In genomic region chr11:104029036-104029664, GRCm38 (mm10) we compare ENCODE assay signal across 11 mouse cellular contexts.
DNase-seq lines count a peak whose midpoint lies in the region; ATAC-seq and TF ChIP-seq lines count a peak whose summit lies in the region.
"Had no signal": no experiment of that assay in that cellular context is flagged by ENCODE, and none has a peak within 500 bp of the region (broad histone marks: within the 10 kb centered on the region; RNA-seq: fewer than 3 reads in every experiment).

No protein-coding gene starts in this region.

- no peaks in the 10 kb centered on the region for H3K36me3 ChIP-seq in midbrain, embryonic 13.5 days

- intact Hi-C loops in left cerebral cortex, postnatal 25 days (cut with DNase I) = loop anchor here (1.0 kb wide), 1 partner anchor 26 kb away; no protein-coding TSS in a partner anchor

- ATAC-seq in erythroid progenitor cell, adult 5-6 weeks (replicated peaks; ENCODE audit: low FRiP score, poor library complexity, severe bottlenecking) = no peak
- no peak for ATAC-seq in midbrain, embryonic 13.5 days
- ATAC-seq: intestine, postnatal 0 days had no signal

- TF ChIP-seq POLR2A in cerebellum, adult 2 months (IDR thresholded peaks at IDR 0.05; ENCODE audit: borderline replicate concordance, insufficient read depth, low read length) = no peak

- no peak overlapping the region for H3K9ac ChIP-seq in midbrain, embryonic 13.5 days (replicated peaks)

- H3K4me3 ChIP-seq in cerebellum, adult 2 months (replicated peaks; ENCODE audit: insufficient read depth, low read depth, low read length) = no peak overlapping the region
- H3K4me3 ChIP-seq in midbrain, embryonic 13.5 days (replicated peaks) = no peak overlapping the region

- WGBS in cerebellum, adult 2 months = 32% methylated on average over 9 of the region's 9 CpGs
- 91% methylated on average over 9 of the region's 9 CpGs for WGBS in midbrain, embryonic 13.5 days

- no peak for TF ChIP-seq CTCF in cerebellum, adult 2 months (IDR thresholded peaks at IDR 0.05; ENCODE audit: borderline replicate concordance, insufficient read depth, low read depth, low read length)

- no peak overlapping the region for H3K4me2 ChIP-seq in midbrain, embryonic 13.5 days (replicated peaks)

- no peaks in the 10 kb centered on the region for H3K9me3 ChIP-seq in midbrain, embryonic 13.5 days

- no peaks in the 10 kb centered on the region for H3K27me3 ChIP-seq in cerebellum, adult 2 months (ENCODE audit: control insufficient read depth, insufficient read depth, low read length)
- no peaks in the 10 kb centered on the region for H3K27me3 ChIP-seq in midbrain, embryonic 13.5 days

- peaks cover 10% of the 10 kb centered on the region for H3K4me1 ChIP-seq in cerebellum, adult 2 months (ENCODE audit: control insufficient read depth, insufficient read depth, low read length)
- H3K4me1 ChIP-seq in midbrain, embryonic 13.5 days (replicated peaks) = no peaks in the 10 kb centered on the region

- H3K27ac ChIP-seq in cerebellum, adult 2 months (ENCODE audit: insufficient read depth, low read length) = no peak overlapping the region
- no peak overlapping the region for H3K27ac ChIP-seq in midbrain, embryonic 13.5 days
- H3K27ac ChIP-seq: macrophage had no signal

- DNase-seq in A20 (ENCODE audit: low read depth, low spot score) = peak; percentile 69
- DNase-seq in cerebellum, adult 2 months = peak; percentile 40 to 68
- peak; percentile 78 to 86 for DNase-seq in layer of hippocampus, adult 18-20 months (ENCODE audit: low spot score in 2 of 2)
- peak; percentile 78 to 97 for DNase-seq in left cerebral cortex, postnatal 25 days (ENCODE audit: low spot score in 2 of 2)
- no peak for DNase-seq in heart, adult 9 months (ENCODE audit: low spot score in 2 of 2)
- DNase-seq in adrenal gland, postnatal 10 days = no peak
- DNase-seq: embryo, embryonic 11 days had no signal

Comparison
In these comparisons a context has a peak if more than half of its experiments do, and no peak if none do; other contexts are left out.
1. DNase-seq: peak in A20 (single experiment), cerebellum, adult 2 months (2 of 2), layer of hippocampus, adult 18-20 months (2 of 2) and left cerebral cortex, postnatal 25 days (2 of 2); none in heart, adult 9 months (0 of 2) and adrenal gland, postnatal 10 days (single experiment).